Mouse (Mus musculus): Measurements from ENCODE around the gene Gps2. TPM values are rescaled to one million over a fixed set of nuclear protein-coding genes. Genes with fewer than 3 reads are reported as not detected.
A peak's percentile ranks its signal among the peaks of the same experiment; 100 is the strongest.

Gps2 gene
- polyA plus RNA-seq (2012; fragmentation: generic; extraction: Trizol), result 37.3 TPM
- long read RNA-seq, experiment 1, transcript Gps2-203 (11 exons, 1,159 nt), result major isoform, 18 of 42 reads
- long read RNA-seq, experiment 1, transcript Gps2-201 (10 exons, 1,220 nt), result minor isoform, 12 of 42 reads
- long read RNA-seq, experiment 1, partial matches to known transcripts, result 5 of 42 reads
- long read RNA-seq, experiment 1, other reads (novel, unspliced or antisense), result 7 of 42 reads
- long read RNA-seq, experiment 2, transcript Gps2-203 (11 exons, 1,159 nt), result minor isoform, 8 of 44 reads
- long read RNA-seq, experiment 2, transcript Gps2-201 (10 exons, 1,220 nt), result major isoform, 28 of 44 reads
- long read RNA-seq, experiment 2, partial matches to known transcripts, result 2 of 44 reads
- long read RNA-seq, experiment 2, other reads (novel, unspliced or antisense), result 6 of 44 reads

- peaks cover 91% of the 10 kb centered on the region for H3K36me3 ChIP-seq (ENCODE audit: control insufficient read depth, insufficient read depth)
- H3K4me3 ChIP-seq (ENCODE audit: insufficient read depth, poor library complexity, severe bottlenecking), result peak within 1 kb of the TSS; percentile 55
- no peaks in the 10 kb centered on the region for H3K27me3 ChIP-seq (ENCODE audit: control insufficient read depth, insufficient read depth, insufficient read length)
- H3K79me3 ChIP-seq (ENCODE audit: low read depth), result peaks cover 31% of the 10 kb centered on the region
- H3ac ChIP-seq (ENCODE audit: control insufficient read depth, insufficient read length, low read depth), result peak within 1 kb of the TSS; percentile 85
- TF ChIP-seq CEBPB (IDR thresholded peaks at IDR 0.05; ENCODE audit: low read depth) (no peak), MAX (IDR thresholded peaks at IDR 0.05) (peak; percentile 90)
- peaks cover 48% of the 10 kb centered on the region for H3K79me2 ChIP-seq (ENCODE audit: control insufficient read depth, insufficient read depth)
These were observed at the start of gene Gps2 for GRCm38 (mm10) chr11:69913554-69914371. Gps2 (plus strand) TSS chr11:69913888.

GRCm38 (mm10) chr11:69864138-69864860 lies 49.4 kb upstream of the Gps2 start:
- H3K4me3 ChIP-seq (ENCODE audit: insufficient read depth, poor library complexity, severe bottlenecking), result no peak overlapping the region
- H3K79me2 ChIP-seq (ENCODE audit: control insufficient read depth, insufficient read depth), result no peaks in the 10 kb centered on the region
- H3K79me3 ChIP-seq (ENCODE audit: low read depth), result no peaks in the 10 kb centered on the region
- no peaks in the 10 kb centered on the region for H3K36me3 ChIP-seq (ENCODE audit: control insufficient read depth, insufficient read depth)
- no peak overlapping the region for H3ac ChIP-seq (ENCODE audit: control insufficient read depth, insufficient read length, low read depth)
- no peak for TF ChIP-seq USF1 (IDR thresholded peaks at IDR 0.05; ENCODE audit: low read depth)
- peaks cover 10% of the 10 kb centered on the region for H3K27me3 ChIP-seq (ENCODE audit: control insufficient read depth, insufficient read depth, insufficient read length)

GRCm38 (mm10) chr11:69865561-69865960 lies 48.1 kb upstream of the Gps2 start:
- Histone ChIP-seq H3K36me3 (ENCODE audit: control insufficient read depth, insufficient read depth) (no peaks in the 10 kb centered on the region), H3K4me3 (ENCODE audit: insufficient read depth, poor library complexity, severe bottlenecking) (no peak overlapping the region), H3K79me3 (ENCODE audit: low read depth) (no peaks in the 10 kb centered on the region), H3K27me3 (ENCODE audit: control insufficient read depth, insufficient read depth, insufficient read length) (peaks cover 10% of the 10 kb centered on the region), H3ac (ENCODE audit: control insufficient read depth, insufficient read length, low read depth) (no peak overlapping the region), H3K79me2 (ENCODE audit: control insufficient read depth, insufficient read depth) (no peaks in the 10 kb centered on the region)
- no peak for TF ChIP-seq MYOD1 (IDR thresholded peaks at IDR 0.05; ENCODE audit: control insufficient read depth, insufficient read length, low read depth)
- TF ChIP-seq FOSL1 (IDR thresholded peaks at IDR 0.05; ENCODE audit: insufficient read depth, low read length, poor library complexity, severe bottlenecking), result no peak
- TF ChIP-seq MAX (IDR thresholded peaks at IDR 0.05), result no peak
- TF ChIP-seq MYOG (IDR thresholded peaks at IDR 0.05; ENCODE audit: control insufficient read depth, extremely low read depth, insufficient read length), result no peak
- TF ChIP-seq CTCF (IDR thresholded peaks at IDR 0.05; ENCODE audit: control insufficient read depth, insufficient read depth, insufficient read length), result no peak
- TF ChIP-seq USF1 (IDR thresholded peaks at IDR 0.05; ENCODE audit: low read depth), result no peak
- no peak for TF ChIP-seq CEBPB (IDR thresholded peaks at IDR 0.05; ENCODE audit: low read depth)

- Histone ChIP-seq H3K4me3 (ENCODE audit: insufficient read depth, poor library complexity, severe bottlenecking) (no peak overlapping the region), H3K79me2 (ENCODE audit: control insufficient read depth, insufficient read depth) (no peaks in the 10 kb centered on the region), H3K27me3 (ENCODE audit: control insufficient read depth, insufficient read depth, insufficient read length) (peaks cover 10% of the 10 kb centered on the region), H3ac (ENCODE audit: control insufficient read depth, insufficient read length, low read depth) (no peak overlapping the region), H3K79me3 (ENCODE audit: low read depth) (no peaks in the 10 kb centered on the region), H3K36me3 (ENCODE audit: control insufficient read depth, insufficient read depth) (no peaks in the 10 kb centered on the region)
- TF ChIP-seq MYOG (IDR thresholded peaks at IDR 0.05; ENCODE audit: control insufficient read depth, extremely low read depth, insufficient read length), result no peak
- TF ChIP-seq CEBPB (IDR thresholded peaks at IDR 0.05; ENCODE audit: low read depth), result no peak
- TF ChIP-seq CTCF (IDR thresholded peaks at IDR 0.05; ENCODE audit: control insufficient read depth, insufficient read depth, insufficient read length), result no peak
- no peak for TF ChIP-seq USF1 (IDR thresholded peaks at IDR 0.05; ENCODE audit: low read depth)
- no peak for TF ChIP-seq FOSL1 (IDR thresholded peaks at IDR 0.05; ENCODE audit: insufficient read depth, low read length, poor library complexity, severe bottlenecking)
- no peak for TF ChIP-seq MYOD1 (IDR thresholded peaks at IDR 0.05; ENCODE audit: control insufficient read depth, insufficient read length, low read depth)
- no peak for TF ChIP-seq MAX (IDR thresholded peaks at IDR 0.05)
These were observed 46.4 kb upstream of the Gps2 start for GRCm38 (mm10) chr11:69867335-69867734.

GRCm38 (mm10) chr11:69870289-69871069 lies 43.2 kb upstream of the Gps2 start:
- Histone ChIP-seq H3ac (ENCODE audit: control insufficient read depth, insufficient read length, low read depth) (no peak overlapping the region), H3K79me3 (ENCODE audit: low read depth) (no peaks in the 10 kb centered on the region), H3K79me2 (ENCODE audit: control insufficient read depth, insufficient read depth) (no peaks in the 10 kb centered on the region), H3K36me3 (ENCODE audit: control insufficient read depth, insufficient read depth) (no peaks in the 10 kb centered on the region), H3K4me3 (ENCODE audit: insufficient read depth, poor library complexity, severe bottlenecking) (no peak overlapping the region), H3K27me3 (ENCODE audit: control insufficient read depth, insufficient read depth, insufficient read length) (peaks cover 6% of the 10 kb centered on the region)
- TF ChIP-seq USF1 (IDR thresholded peaks at IDR 0.05; ENCODE audit: low read depth), result no peak
